In genomic region chr8:106932376-106933065, GRCm38 (mm10) we compare ENCODE assay signal across 9 mouse cellular contexts. TPM values are rescaled to one million over a fixed set of nuclear protein-coding genes. Genes with fewer than 3 reads are reported as not detected.
DNase-seq lines count a peak whose midpoint lies in the region; ATAC-seq lines count a peak whose summit lies in the region.
"Had no signal": no experiment of that assay in that cellular context is flagged by ENCODE, and none has a peak within 500 bp of the region (broad histone marks: within the 10 kb centered on the region; RNA-seq: fewer than 3 reads in every experiment).

No protein-coding gene starts in this region.

- no peaks in the 10 kb centered on the region for H3K36me3 ChIP-seq in heart, embryonic 16.5 days (ENCODE audit: control insufficient read depth, insufficient read depth)
- no peaks in the 10 kb centered on the region for H3K36me3 ChIP-seq in midbrain, embryonic 14.5 days (ENCODE audit: control insufficient read depth, insufficient read depth, low read length)

- 13% methylated on average over 22 of the region's 22 CpGs for WGBS in heart, embryonic 16.5 days
- WGBS in midbrain, embryonic 14.5 days = 11% methylated on average over 22 of the region's 22 CpGs

- no peaks in the 10 kb centered on the region for H3K9me3 ChIP-seq in heart, embryonic 16.5 days (replicated peaks; ENCODE audit: control insufficient read depth, low read length)
- H3K9me3 ChIP-seq in midbrain, embryonic 14.5 days (ENCODE audit: control insufficient read depth, low read length) = no peaks in the 10 kb centered on the region
- H3K9me3 ChIP-seq: megakaryocyte, embryonic 14.5 days had no signal

- H3K4me1 ChIP-seq in heart, embryonic 16.5 days (ENCODE audit: control insufficient read depth, insufficient read depth, low read length) = peaks cover 15% of the 10 kb centered on the region
- peaks cover 15% of the 10 kb centered on the region for H3K4me1 ChIP-seq in midbrain, embryonic 14.5 days (ENCODE audit: control insufficient read depth, insufficient read depth, low read length)

- H3K9ac ChIP-seq in heart, embryonic 16.5 days (ENCODE audit: low read length) = peak overlapping the region; percentile 55
- H3K9ac ChIP-seq in midbrain, embryonic 14.5 days (replicated peaks; ENCODE audit: low read length) = 0 out of 2 replicates have a peak overlapping the region, but pooled peaks have one; percentile 21

- H3K4me2 ChIP-seq in heart, embryonic 16.5 days (ENCODE audit: low read depth, low read length) = peak overlapping the region; percentile 60
- H3K4me2 ChIP-seq in midbrain, embryonic 14.5 days (ENCODE audit: low read length) = peak overlapping the region; percentile 43

- ATAC-seq in heart, embryonic 16.5 days (replicated peaks; ENCODE audit: extremely low read depth, insufficient read depth, low FRiP score) = no peak
- no peak for ATAC-seq in midbrain, embryonic 14.5 days (ENCODE audit: low FRiP score, low TSS enrichment)

- DNase-seq in right cerebral cortex, postnatal 10 days (ENCODE audit: low spot score in 2 of 2) = peak; percentile 33 to 35
- no peak for DNase-seq in right cerebral cortex, adult 18-20 months
- DNase-seq in embryo, embryonic 11.5 days (ENCODE audit: low read depth, low spot score) = peak; percentile 26
- peak; percentile 59 to 78 for DNase-seq in kidney, postnatal 25 days
- peak; percentile 74 for DNase-seq in midbrain, embryonic 14.5 days
- no peak for DNase-seq in spleen, adult 12 weeks (ENCODE audit: low spot score)
- DNase-seq in left cerebral cortex, postnatal 36 days (ENCODE audit: low spot score in 2 of 2) = no peak

- peak overlapping the region; percentile 3; the same call in 1 of the 2 replicates for H3K27ac ChIP-seq in heart, embryonic 16.5 days (ENCODE audit: low read length)
- H3K27ac ChIP-seq in midbrain, embryonic 14.5 days (replicated peaks; ENCODE audit: low read depth, low read length) = no peak overlapping the region

- peak overlapping the region; percentile 42 for H3K4me3 ChIP-seq in heart, embryonic 16.5 days (ENCODE audit: low read length)
- peak overlapping the region; percentile 17; the same call in 1 of the 2 replicates for H3K4me3 ChIP-seq in midbrain, embryonic 14.5 days (replicated peaks; ENCODE audit: low read depth, low read length)
- H3K4me3 ChIP-seq: megakaryocyte, embryonic 14.5 days had no signal

- intact Hi-C loops in left cerebral cortex, postnatal 36 days (cut with DNase I) = no loop called here

- H3K27me3 ChIP-seq in heart, embryonic 16.5 days (ENCODE audit: control insufficient read depth, insufficient read depth, low read length) = no peaks in the 10 kb centered on the region
- H3K27me3 ChIP-seq in midbrain, embryonic 14.5 days (ENCODE audit: control insufficient read depth, insufficient read depth, low read length) = no peaks in the 10 kb centered on the region; the same call in 1 of the 2 replicates

RNA-seq across cellular contexts. Expression of gene Sntb2, which starts 3.0 kb away (rescaled TPM):
- 11.7 and 12.4 TPM in 2 replicates for polyA plus RNA-seq in heart, embryonic 16.5 days (2015; fragmentation: Nextera tagmentation; extraction: Ambion mirVana)
- 3.5 and 3.9 TPM in 2 replicates for polyA plus RNA-seq in midbrain, embryonic 14.5 days (2014; fragmentation: Nextera tagmentation; extraction: Ambion mirVana)
- total RNA-seq in left cerebral cortex, postnatal 36 days (2021) = 10 to 100 TPM; 13.7 to 17.0 TPM

RNA-seq across cellular contexts. Expression of gene Utp4, which starts 39.1 kb away (rescaled TPM):
- 42.5 and 48.1 TPM in 2 replicates for polyA plus RNA-seq in heart, embryonic 16.5 days (2015; fragmentation: Nextera tagmentation; extraction: Ambion mirVana)
- 39.8 and 44.8 TPM in 2 replicates for polyA plus RNA-seq in midbrain, embryonic 14.5 days (2014; fragmentation: Nextera tagmentation; extraction: Ambion mirVana)
- 10 to 100 TPM; 30.0 to 35.2 TPM for total RNA-seq in left cerebral cortex, postnatal 36 days (2021)

Comparison
In these comparisons a context has a peak if more than half of its experiments do, and no peak if none do; other contexts are left out.
1. DNase-seq: peak in right cerebral cortex, postnatal 10 days (2 of 2), embryo, embryonic 11.5 days (single experiment), kidney, postnatal 25 days (2 of 2) and midbrain, embryonic 14.5 days (single experiment); none in right cerebral cortex, adult 18-20 months (single experiment), spleen, adult 12 weeks (single experiment) and left cerebral cortex, postnatal 36 days (0 of 2).